In the genomic region with DNA sequence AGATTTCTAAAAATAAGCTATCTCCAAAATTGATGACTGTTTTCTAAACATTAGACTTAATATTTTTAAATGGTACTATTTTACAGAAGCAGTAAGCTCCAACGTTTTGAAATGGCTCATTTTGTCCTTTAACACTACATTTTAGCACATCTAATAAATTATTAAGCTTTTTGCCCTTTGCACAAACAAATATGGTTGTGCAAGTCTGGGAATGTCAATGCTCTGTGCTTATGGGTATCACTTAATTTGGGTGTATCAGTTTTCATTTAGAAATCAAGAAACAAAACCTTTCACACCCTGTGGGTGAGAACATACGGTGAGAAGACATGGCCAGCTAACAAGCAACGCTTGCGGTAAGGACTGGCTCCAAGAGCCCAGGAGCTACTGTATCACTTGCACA, we compare ENCODE assay signal across 16 mouse cellular contexts.
A peak's percentile ranks its signal among the peaks of the same experiment; 100 is the strongest.
DNase-seq lines count a peak whose midpoint lies in the region; TF ChIP-seq lines count a peak whose summit lies in the region.
"Had no signal": no experiment of that assay in that cellular context is flagged by ENCODE, and none has a peak within 500 bp of the region (broad histone marks: within the 10 kb centered on the region; RNA-seq: fewer than 3 reads in every experiment).

No protein-coding gene starts in this region.

- no peak for TF ChIP-seq POLR2A in liver, adult 2 months (IDR thresholded peaks at IDR 0.05; ENCODE audit: extremely low read depth, insufficient read depth, low read length)

- WGBS in liver, adult 2 months, result 23% methylated on average over 4 of the region's 4 CpGs

- peak overlapping the region; percentile 12; the same call in 1 of the 2 replicates for H3K4me3 ChIP-seq in liver, adult 2 months (ENCODE audit: insufficient read depth, low read depth, low read length)

- peak; percentile 90 for DNase-seq in liver, adult 2 months (ENCODE audit: extremely low read depth, low read depth, low spot score)
- no peak for DNase-seq in liver
- DNase-seq: adrenal gland, adult 2 months; adrenal gland, adult 8-10 months; adrenal gland, postnatal 10 days; adrenal gland, postnatal 14 days; adrenal gland, postnatal 25 days; adrenal gland, postnatal 36 days; B cell, adult 2 months; cerebellum, adult 11 months; cerebellum, adult 11-12 months; cerebellum, adult 18-20 months; cerebellum, adult 2 months had no signal

- TF ChIP-seq CTCF in liver, adult 2 months (IDR thresholded peaks at IDR 0.05; ENCODE audit: low read depth, low read length), result no peak

- H3K4me1 ChIP-seq in liver, adult 2 months (ENCODE audit: control insufficient read depth, insufficient read depth, low read length), result peaks cover 7% of the 10 kb centered on the region; the same call in 1 of the 2 replicates

- H3K79me2 ChIP-seq in liver, adult 2 months (ENCODE audit: control insufficient read depth, insufficient read depth, low read length), result no peaks in the 10 kb centered on the region

- H3K27me3 ChIP-seq in liver, adult 2 months (ENCODE audit: control insufficient read depth, insufficient read depth, low read length), result no peaks in the 10 kb centered on the region
- H3K27me3 ChIP-seq: CH12.LX, Patski had no signal

- H3K9ac ChIP-seq in liver, adult 2 months (ENCODE audit: low read depth, low read length), result no peak overlapping the region

- H3K36me3 ChIP-seq in liver, adult 2 months (ENCODE audit: control insufficient read depth, insufficient read depth, low read length), result no peaks in the 10 kb centered on the region
- H3K36me3 ChIP-seq: G1E had no signal

- peak overlapping the region; percentile 57 for H3K27ac ChIP-seq in liver, adult 2 months (replicated peaks; ENCODE audit: insufficient read depth, low read depth, low read length)
